Mouse (Mus musculus): ENCODE measurements at regions not wholly inside any gene's neighbourhood (a gene's known extent, or its start where the extent isn't known, plus 50 kb on each side); places are given as distances from the start of the nearest gene placed in this dataset.

- 99% methylated on average over 2 of the region's 2 CpGs for WGBS
- no peak overlapping the region for H3K9ac ChIP-seq (ENCODE audit: low read length)
- ATAC-seq (ENCODE audit: insufficient number of reproducible peaks, insufficient read depth, low FRiP score, low read depth): no peak
Measured at GRCm38 (mm10) chr9:122471539-122471938, 120.1 kb downstream of the Abhd5 start.

GRCm38 (mm10) chr9:122476356-122476755 lies 124.9 kb downstream of the Abhd5 start:
- no peak overlapping the region for H3K4me2 ChIP-seq (ENCODE audit: low read length)

More at GRCm38 (mm10) chr9:122471539-122471938, 120.1 kb downstream of the Abhd5 start:
- H3K9me3 ChIP-seq (ENCODE audit: control insufficient read depth, low read length): no peaks in the 10 kb centered on the region
- no peak overlapping the region for H3K27ac ChIP-seq (replicated peaks in 1 of 2; ENCODE audit: control insufficient read depth in 1 of 2, insufficient read depth in 1 of 2, low read depth in 2 of 2, low read length in 2 of 2)
- H3K4me3 ChIP-seq (ENCODE audit: control insufficient read depth in 1 of 2, insufficient read depth in 1 of 2, low read depth in 1 of 2, low read length in 2 of 2): no peak overlapping the region
- no peaks in the 10 kb centered on the region for H3K27me3 ChIP-seq (ENCODE audit: control insufficient read depth, insufficient read depth, low read length)
- no peak overlapping the region for H3K4me2 ChIP-seq (ENCODE audit: low read length)
- H3K36me3 ChIP-seq (ENCODE audit: control insufficient read depth, insufficient read depth, low read length): no peaks in the 10 kb centered on the region
- no peaks in the 10 kb centered on the region for H3K4me1 ChIP-seq (ENCODE audit: control insufficient read depth in 2 of 2, insufficient read depth in 2 of 2, low read length in 2 of 2)

GRCm38 (mm10) chr9:122487001-122487400 lies 135.6 kb downstream of the Abhd5 start:
- no peak overlapping the region for H3K9ac ChIP-seq (ENCODE audit: low read length)
- 72% methylated on average over 5 of the region's 5 CpGs for WGBS

More at GRCm38 (mm10) chr9:122476356-122476755, 124.9 kb downstream of the Abhd5 start:
- WGBS: 54% methylated on average over 3 of the region's 3 CpGs
- H3K9me3 ChIP-seq (ENCODE audit: control insufficient read depth, low read length): no peaks in the 10 kb centered on the region
- no peaks in the 10 kb centered on the region for H3K36me3 ChIP-seq (ENCODE audit: control insufficient read depth, insufficient read depth, low read length)
- H3K9ac ChIP-seq (ENCODE audit: low read length): no peak overlapping the region
- no peak for ATAC-seq (ENCODE audit: insufficient number of reproducible peaks, insufficient read depth, low FRiP score, low read depth)
- no peaks in the 10 kb centered on the region for H3K4me1 ChIP-seq (ENCODE audit: control insufficient read depth in 2 of 2, insufficient read depth in 2 of 2, low read length in 2 of 2)
- no peak overlapping the region for H3K27ac ChIP-seq (replicated peaks in 1 of 2; ENCODE audit: control insufficient read depth in 1 of 2, insufficient read depth in 1 of 2, low read depth in 2 of 2, low read length in 2 of 2)
- no peaks in the 10 kb centered on the region for H3K27me3 ChIP-seq (ENCODE audit: control insufficient read depth, insufficient read depth, low read length)
- no peak overlapping the region for H3K4me3 ChIP-seq (ENCODE audit: control insufficient read depth in 1 of 2, insufficient read depth in 1 of 2, low read depth in 1 of 2, low read length in 2 of 2)

GRCm38 (mm10) chr9:122494691-122495090 lies 143.3 kb downstream of the Abhd5 start:
- Histone ChIP-seq H3K36me3 (ENCODE audit: control insufficient read depth, insufficient read depth, low read length) (no peaks in the 10 kb centered on the region), H3K4me2 (ENCODE audit: low read length) (no peak overlapping the region), H3K4me3 (ENCODE audit: control insufficient read depth in 1 of 2, insufficient read depth in 1 of 2, low read depth in 1 of 2, low read length in 2 of 2) (no peak overlapping the region), H3K9ac (ENCODE audit: low read length) (no peak overlapping the region), H3K27me3 (ENCODE audit: control insufficient read depth, insufficient read depth, low read length) (no peaks in the 10 kb centered on the region), H3K27ac (replicated peaks in 1 of 2; ENCODE audit: control insufficient read depth in 1 of 2, insufficient read depth in 1 of 2, low read depth in 2 of 2, low read length in 2 of 2) (no peak overlapping the region), H3K9me3 (ENCODE audit: control insufficient read depth, low read length) (no peaks in the 10 kb centered on the region), H3K4me1 (ENCODE audit: control insufficient read depth in 2 of 2, insufficient read depth in 2 of 2, low read length in 2 of 2) (no peaks in the 10 kb centered on the region)
- ATAC-seq (ENCODE audit: insufficient number of reproducible peaks, insufficient read depth, low FRiP score, low read depth): no peak
- 65% methylated on average over 9 of the region's 9 CpGs for WGBS

More at GRCm38 (mm10) chr9:122487001-122487400, 135.6 kb downstream of the Abhd5 start:
- Histone ChIP-seq H3K9me3 (ENCODE audit: control insufficient read depth, low read length) (no peaks in the 10 kb centered on the region), H3K36me3 (ENCODE audit: control insufficient read depth, insufficient read depth, low read length) (no peaks in the 10 kb centered on the region), H3K4me2 (ENCODE audit: low read length) (no peak overlapping the region), H3K27ac (replicated peaks in 1 of 2; ENCODE audit: control insufficient read depth in 1 of 2, insufficient read depth in 1 of 2, low read depth in 2 of 2, low read length in 2 of 2) (no peak overlapping the region), H3K4me3 (ENCODE audit: control insufficient read depth in 1 of 2, insufficient read depth in 1 of 2, low read depth in 1 of 2, low read length in 2 of 2) (no peak overlapping the region), H3K27me3 (ENCODE audit: control insufficient read depth, insufficient read depth, low read length) (no peaks in the 10 kb centered on the region), H3K4me1 (ENCODE audit: control insufficient read depth in 2 of 2, insufficient read depth in 2 of 2, low read length in 2 of 2) (no peaks in the 10 kb centered on the region)
- no peak for ATAC-seq (ENCODE audit: insufficient number of reproducible peaks, insufficient read depth, low FRiP score, low read depth)

GRCm38 (mm10) chr9:122496482-122496985 lies 145.1 kb downstream of the Abhd5 start:
- Histone ChIP-seq H3K4me1 (ENCODE audit: control insufficient read depth in 2 of 2, insufficient read depth in 2 of 2, low read length in 2 of 2) (no peaks in the 10 kb centered on the region), H3K27ac (replicated peaks in 1 of 2; ENCODE audit: control insufficient read depth in 1 of 2, insufficient read depth in 1 of 2, low read depth in 2 of 2, low read length in 2 of 2) (no peak overlapping the region), H3K9ac (ENCODE audit: low read length) (no peak overlapping the region), H3K27me3 (ENCODE audit: control insufficient read depth, insufficient read depth, low read length) (no peaks in the 10 kb centered on the region), H3K4me3 (ENCODE audit: control insufficient read depth in 1 of 2, insufficient read depth in 1 of 2, low read depth in 1 of 2, low read length in 2 of 2) (no peak overlapping the region), H3K36me3 (ENCODE audit: control insufficient read depth, insufficient read depth, low read length) (no peaks in the 10 kb centered on the region), H3K9me3 (ENCODE audit: control insufficient read depth, low read length) (no peaks in the 10 kb centered on the region), H3K4me2 (ENCODE audit: low read length) (no peak overlapping the region)
- WGBS: 78% methylated on average over 2 of the region's 2 CpGs
- ATAC-seq (ENCODE audit: insufficient number of reproducible peaks, insufficient read depth, low FRiP score, low read depth): no peak

GRCm38 (mm10) chr9:122501864-122502341 lies 150.5 kb downstream of the Abhd5 start:
- H3K4me1 ChIP-seq (ENCODE audit: control insufficient read depth in 2 of 2, insufficient read depth in 2 of 2, low read length in 2 of 2): no peaks in the 10 kb centered on the region
- H3K9me3 ChIP-seq (ENCODE audit: control insufficient read depth, low read length): no peaks in the 10 kb centered on the region
- ATAC-seq (ENCODE audit: insufficient number of reproducible peaks, insufficient read depth, low FRiP score, low read depth): no peak
- no peak overlapping the region for H3K9ac ChIP-seq (ENCODE audit: low read length)
- H3K27me3 ChIP-seq (ENCODE audit: control insufficient read depth, insufficient read depth, low read length): no peaks in the 10 kb centered on the region
- no peak overlapping the region for H3K4me2 ChIP-seq (ENCODE audit: low read length)
- H3K27ac ChIP-seq (replicated peaks in 1 of 2; ENCODE audit: control insufficient read depth in 1 of 2, insufficient read depth in 1 of 2, low read depth in 2 of 2, low read length in 2 of 2): no peak overlapping the region
- 52% methylated on average over 13 of the region's 13 CpGs for WGBS
- H3K4me3 ChIP-seq (ENCODE audit: control insufficient read depth in 1 of 2, insufficient read depth in 1 of 2, low read depth in 1 of 2, low read length in 2 of 2): no peak overlapping the region
- H3K36me3 ChIP-seq (ENCODE audit: control insufficient read depth, insufficient read depth, low read length): no peaks in the 10 kb centered on the region

- Histone ChIP-seq H3K27me3 (ENCODE audit: control insufficient read depth, insufficient read depth, low read length) (no peaks in the 10 kb centered on the region), H3K27ac (replicated peaks in 1 of 2; ENCODE audit: control insufficient read depth in 1 of 2, insufficient read depth in 1 of 2, low read depth in 2 of 2, low read length in 2 of 2) (no peak overlapping the region), H3K9ac (ENCODE audit: low read length) (no peak overlapping the region), H3K4me1 (ENCODE audit: control insufficient read depth in 2 of 2, insufficient read depth in 2 of 2, low read length in 2 of 2) (no peaks in the 10 kb centered on the region), H3K4me2 (ENCODE audit: low read length) (no peak overlapping the region), H3K4me3 (ENCODE audit: control insufficient read depth in 1 of 2, insufficient read depth in 1 of 2, low read depth in 1 of 2, low read length in 2 of 2) (no peak overlapping the region), H3K9me3 (ENCODE audit: control insufficient read depth, low read length) (no peaks in the 10 kb centered on the region), H3K36me3 (ENCODE audit: control insufficient read depth, insufficient read depth, low read length) (no peaks in the 10 kb centered on the region)
- ATAC-seq (ENCODE audit: insufficient number of reproducible peaks, insufficient read depth, low FRiP score, low read depth): no peak
- 45% methylated on average over 5 of the region's 5 CpGs for WGBS
Measured at GRCm38 (mm10) chr9:122521569-122521968, 170.2 kb downstream of the Abhd5 start.

GRCm38 (mm10) chr9:122525621-122526055 lies 174.2 kb downstream of the Abhd5 start:
- no peaks in the 10 kb centered on the region for H3K36me3 ChIP-seq (ENCODE audit: control insufficient read depth, insufficient read depth, low read length)
- H3K4me3 ChIP-seq (ENCODE audit: control insufficient read depth in 1 of 2, insufficient read depth in 1 of 2, low read depth in 1 of 2, low read length in 2 of 2): no peak overlapping the region
- H3K4me2 ChIP-seq (ENCODE audit: low read length): no peak overlapping the region
- no peaks in the 10 kb centered on the region for H3K4me1 ChIP-seq (ENCODE audit: control insufficient read depth in 2 of 2, insufficient read depth in 2 of 2, low read length in 2 of 2)
- 58% methylated on average over 10 of the region's 10 CpGs for WGBS
- no peak overlapping the region for H3K27ac ChIP-seq (replicated peaks in 1 of 2; ENCODE audit: control insufficient read depth in 1 of 2, insufficient read depth in 1 of 2, low read depth in 2 of 2, low read length in 2 of 2)
- H3K9me3 ChIP-seq (ENCODE audit: control insufficient read depth, low read length): no peaks in the 10 kb centered on the region
- no peak overlapping the region for H3K9ac ChIP-seq (ENCODE audit: low read length)
- no peak for ATAC-seq (ENCODE audit: insufficient number of reproducible peaks, insufficient read depth, low FRiP score, low read depth)
- no peaks in the 10 kb centered on the region for H3K27me3 ChIP-seq (ENCODE audit: control insufficient read depth, insufficient read depth, low read length)

Data from heart, embryonic 14.5 days (tissue).